Mouse (Mus musculus) neural tube, embryonic 15.5 days (tissue): Measurements from ENCODE around the gene Tcf20. TPM values are rescaled to one million over a fixed set of nuclear protein-coding genes. Genes with fewer than 3 reads are reported as not detected.

Source experiments
- ATAC-seq: fragments of 200-750 bp; cut with Nextera tagmentation; 2 replicates; pipeline ENCODE4 v1.8.0; 2017; ENCODE audit warnings: mild to moderate bottlenecking, moderate TSS enrichment, moderate library complexity; ENCODE audit not compliant: low FRiP score
- H3K27ac ChIP-seq: fragments of 300-500 bp; sonication (generic); replicated peaks from 2 replicates; pipeline ENCODE4 v1.5.1; 2015; ENCODE audit warnings: mild to moderate bottlenecking, inconsistent platforms
- H3K27me3 ChIP-seq: fragments of 300-500 bp; sonication (generic); replicated peaks from 2 replicates; pipeline ENCODE4 v1.6.1; 2015; ENCODE audit warnings: inconsistent platforms
- H3K36me3 ChIP-seq: fragments of 300-500 bp; sonication (generic); 2 replicates; pipeline ENCODE4 v1.6.1; 2015; ENCODE audit warnings: inconsistent platforms
- H3K4me1 ChIP-seq: fragments of 300-500 bp; sonication (generic); 2 replicates; pipeline ENCODE4 v1.6.1; 2015; ENCODE audit warnings: inconsistent platforms
- H3K4me2 ChIP-seq: fragments of 300-500 bp; sonication (generic); 2 replicates; pipeline ENCODE4 v1.6.1; 2015; ENCODE audit warnings: inconsistent platforms, mild to moderate bottlenecking, moderate library complexity
- H3K4me3 ChIP-seq: fragments of 300-500 bp; sonication (generic); replicated peaks from 2 replicates; pipeline ENCODE4 v1.5.1; 2015; ENCODE audit warnings: mild to moderate bottlenecking, inconsistent platforms
- H3K9ac ChIP-seq: fragments of 300-500 bp; sonication (generic); replicated peaks from 2 replicates; pipeline ENCODE4 v1.6.1; 2015; ENCODE audit warnings: mild to moderate bottlenecking, inconsistent platforms
- H3K9me3 ChIP-seq: fragments of 300-500 bp; sonication (generic); replicated peaks from 2 replicates; pipeline ENCODE4 v1.6.1; 2016; ENCODE audit warnings: inconsistent platforms
- WGBS: fragments of 180-500 bp; shearing (Covaris S2); methylation state at CpG from one replicate; pipeline ENCODE4 v1.1.7; 2015; ENCODE audit warnings: mixed read lengths; 5-methylcytosine and 5-hydroxymethylcytosine counted together
- polyA plus RNA-seq: library from polyadenylated mRNA; unstranded; fragments of >200 nt; fragmentation: Nextera tagmentation; extraction: Ambion mirVana; gene quantifications from 2 replicates; pipeline ENCODE4 v1.2.1, GENCODE M21; 2015

Tcf20 gene
- polyA plus RNA-seq, 1 experiment from 2014 or later: 11.2 TPM

DNA sequence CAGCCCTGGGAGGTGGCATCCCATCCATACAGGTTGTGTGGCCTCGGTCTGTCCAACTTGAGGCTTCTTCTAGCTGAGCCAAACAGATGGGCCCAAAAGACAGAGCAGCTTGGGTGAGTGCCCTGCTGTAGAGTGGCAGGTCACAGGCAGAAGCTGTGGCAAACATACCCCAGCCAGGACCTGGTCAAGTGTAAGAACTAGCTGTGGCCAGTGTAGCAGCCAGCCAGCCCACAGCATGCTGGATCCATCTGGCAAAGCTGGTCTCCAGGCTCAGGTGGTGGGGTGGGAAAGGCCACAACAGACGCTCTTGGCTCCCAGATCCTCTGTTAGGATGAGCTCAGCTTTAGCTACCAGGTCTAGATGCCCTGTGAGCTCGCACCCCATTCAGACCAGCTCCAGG is 31.4 kb downstream of the Tcf20 start:
- Histone ChIP-seq H3K4me1 (peaks cover 95% of the 10 kb centered on the region), H3K9ac (no peak overlapping the region), H3K9me3 (no peaks in the 10 kb centered on the region), H3K4me3 (no peak overlapping the region), H3K36me3 (no peaks in the 10 kb centered on the region), H3K27me3 (peaks cover 35% of the 10 kb centered on the region), H3K27ac (no peak overlapping the region), H3K4me2 (no peak overlapping the region)
- WGBS: 83% methylated on average over 3 of the region's 3 CpGs
- ATAC-seq: no peak

DNA sequence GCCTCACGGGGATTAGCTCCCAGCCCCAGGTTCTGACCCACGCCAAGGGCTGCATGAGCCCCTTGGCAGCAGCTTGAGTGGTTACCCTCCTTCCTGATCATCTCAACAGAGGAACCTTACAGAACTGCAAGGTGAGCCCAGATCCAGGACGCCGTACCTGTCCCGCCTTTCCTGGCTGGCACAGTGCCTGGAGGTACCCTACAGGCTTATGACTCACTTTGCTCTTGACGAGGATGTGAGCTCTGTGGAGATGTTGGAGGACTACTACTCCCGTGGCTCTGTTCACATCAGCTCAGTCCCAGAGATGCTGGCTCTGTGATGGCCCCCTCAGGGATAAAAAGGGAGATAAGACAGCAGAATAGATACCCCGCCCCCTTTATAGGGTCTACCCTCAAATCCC is 32.4 kb downstream of the Tcf20 start:
- H3K4me2 ChIP-seq: no peak overlapping the region
- no peak for ATAC-seq
- H3K36me3 ChIP-seq: no peaks in the 10 kb centered on the region
- H3K9ac ChIP-seq: no peak overlapping the region
- 83% methylated on average over 8 of the region's 8 CpGs for WGBS
- peaks cover 95% of the 10 kb centered on the region for H3K4me1 ChIP-seq
- no peaks in the 10 kb centered on the region for H3K9me3 ChIP-seq
- no peak overlapping the region for H3K27ac ChIP-seq
- H3K27me3 ChIP-seq: peaks cover 45% of the 10 kb centered on the region
- H3K4me3 ChIP-seq: no peak overlapping the region

DNA sequence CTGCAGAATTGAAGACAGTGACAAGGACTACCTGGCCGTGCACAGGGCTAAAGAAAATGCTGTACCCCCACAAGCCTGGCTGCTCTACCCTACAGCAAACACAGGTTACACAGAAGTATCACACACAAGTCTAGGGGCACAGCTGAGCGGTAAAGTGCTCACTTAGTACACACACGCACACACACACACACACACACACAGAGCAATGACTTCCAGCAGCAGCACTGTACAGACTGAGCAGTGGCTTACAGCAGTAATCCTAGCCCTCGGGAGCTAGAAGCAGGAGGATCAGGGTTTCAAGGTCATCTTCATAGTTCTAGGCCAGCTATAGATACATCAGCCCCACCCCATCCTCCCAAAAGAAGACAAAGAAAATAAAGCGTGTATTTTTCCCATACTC is 33.6 kb downstream of the Tcf20 start:
- H3K27ac ChIP-seq: no peak overlapping the region
- WGBS: 72% methylated on average over 5 of the region's 5 CpGs
- no peaks in the 10 kb centered on the region for H3K36me3 ChIP-seq
- peaks cover 50% of the 10 kb centered on the region for H3K27me3 ChIP-seq
- no peaks in the 10 kb centered on the region for H3K9me3 ChIP-seq
- no peak for ATAC-seq
- peaks cover 93% of the 10 kb centered on the region for H3K4me1 ChIP-seq
- no peak overlapping the region for H3K4me2 ChIP-seq
- no peak overlapping the region for H3K9ac ChIP-seq
- no peak overlapping the region for H3K4me3 ChIP-seq

DNA sequence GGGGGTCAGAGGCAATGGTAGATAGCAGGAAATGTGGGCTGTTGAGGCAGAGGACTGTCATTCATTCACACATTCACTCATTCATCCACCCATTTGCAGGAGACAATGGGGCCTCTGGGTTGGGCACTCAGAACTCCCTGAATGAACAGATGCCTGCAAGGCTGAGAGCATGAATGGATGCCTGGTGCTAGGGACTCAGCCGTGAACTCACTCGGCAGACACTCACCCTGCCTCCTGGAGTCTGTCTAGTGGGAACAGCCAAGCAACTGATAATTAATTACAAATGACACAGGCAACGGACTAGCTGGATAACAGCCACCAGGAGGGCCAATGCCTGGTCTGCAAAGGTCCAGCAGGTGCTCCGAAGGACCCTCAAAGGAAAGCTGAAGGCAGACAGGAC is 34.6 kb downstream of the Tcf20 start:
- WGBS: 17% methylated on average over 4 of the region's 4 CpGs
- Histone ChIP-seq H3K27me3 (peaks cover 57% of the 10 kb centered on the region), H3K27ac (no peak overlapping the region), H3K4me1 (peaks cover 88% of the 10 kb centered on the region), H3K9me3 (no peaks in the 10 kb centered on the region), H3K9ac (no peak overlapping the region), H3K4me3 (no peak overlapping the region), H3K36me3 (no peaks in the 10 kb centered on the region), H3K4me2 (no peak overlapping the region)
- no peak for ATAC-seq

DNA sequence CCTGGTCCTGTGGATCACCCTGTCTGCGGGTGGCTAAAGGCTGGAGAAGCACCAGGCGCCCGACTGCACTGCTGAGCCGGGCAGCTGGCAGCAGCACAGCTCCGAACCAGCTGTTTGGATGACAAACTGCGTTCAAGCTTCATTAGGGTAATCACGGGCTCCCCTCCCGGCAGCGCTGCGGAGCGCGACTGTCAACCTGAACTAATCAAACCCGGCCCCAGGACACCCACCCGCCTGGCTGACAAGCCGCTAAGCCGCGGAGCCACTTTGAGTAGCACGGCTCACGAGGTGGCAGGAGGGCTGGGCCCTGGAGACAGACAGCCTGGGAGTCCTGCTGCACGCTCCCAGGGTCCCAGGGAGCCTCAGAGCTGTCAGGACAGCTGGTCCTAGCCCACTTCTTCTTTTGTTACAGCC is 35.4 kb downstream of the Tcf20 start:
- WGBS: 6% methylated on average over 20 of the region's 20 CpGs
- peaks cover 80% of the 10 kb centered on the region for H3K4me1 ChIP-seq
- no peaks in the 10 kb centered on the region for H3K9me3 ChIP-seq
- H3K27ac ChIP-seq: peak overlapping the region; percentile 54; the same call in 1 of the 2 replicates
- H3K4me2 ChIP-seq: peak overlapping the region; percentile 29
- H3K9ac ChIP-seq: no peak overlapping the region; the same call in 1 of the 2 replicates
- no peak for ATAC-seq
- peaks cover 58% of the 10 kb centered on the region for H3K27me3 ChIP-seq
- H3K36me3 ChIP-seq: no peaks in the 10 kb centered on the region
- H3K4me3 ChIP-seq: no peak overlapping the region

DNA sequence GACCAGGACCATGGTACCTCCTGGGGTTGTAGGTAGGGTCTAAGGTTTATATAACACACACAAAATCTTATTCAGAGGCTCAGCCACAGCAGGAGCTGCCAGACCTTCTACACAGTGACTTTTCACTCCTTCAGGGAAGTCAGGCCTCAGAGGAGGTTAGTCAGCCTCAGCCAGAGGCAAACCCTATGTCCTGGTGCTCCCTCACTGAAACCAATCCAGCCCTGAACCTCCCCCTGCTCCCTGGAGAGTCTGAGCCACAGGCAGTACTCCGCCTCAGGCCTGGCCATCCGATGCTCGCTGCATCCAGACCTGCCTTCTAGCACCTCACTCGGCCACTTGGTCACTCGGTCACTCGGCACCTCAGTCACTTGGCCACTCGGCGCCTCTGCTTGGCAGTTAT is 37.4 kb downstream of the Tcf20 start:
- Histone ChIP-seq H3K9ac (no peak overlapping the region), H3K9me3 (no peaks in the 10 kb centered on the region), H3K4me2 (no peak overlapping the region), H3K4me1 (peaks cover 74% of the 10 kb centered on the region), H3K4me3 (no peak overlapping the region), H3K36me3 (no peaks in the 10 kb centered on the region), H3K27me3 (peaks cover 52% of the 10 kb centered on the region), H3K27ac (no peak overlapping the region)
- ATAC-seq: no peak
- 30% methylated on average over 8 of the region's 8 CpGs for WGBS

DNA sequence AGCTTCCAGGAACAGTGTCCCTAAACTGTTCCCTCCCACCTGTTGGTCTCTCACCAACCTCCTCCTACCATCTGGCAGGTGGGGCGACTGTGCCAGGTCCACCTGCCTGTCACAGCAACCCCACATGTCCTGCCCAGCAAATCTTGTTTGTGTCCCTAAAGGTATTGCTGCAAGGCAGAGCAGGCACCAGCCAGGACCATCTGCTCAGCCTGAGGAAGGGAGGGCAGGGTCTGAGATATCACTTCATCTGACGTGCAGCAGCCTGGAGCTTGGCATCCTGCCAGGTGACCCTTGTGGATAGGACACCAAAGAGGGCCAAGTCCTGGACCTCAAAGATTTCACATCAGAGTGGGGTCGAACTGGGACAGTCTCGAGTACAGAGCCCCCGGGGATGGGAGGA is 40.2 kb downstream of the Tcf20 start:
- Histone ChIP-seq H3K9ac (no peak overlapping the region), H3K4me3 (no peak overlapping the region), H3K4me2 (no peak overlapping the region), H3K27me3 (peaks cover 39% of the 10 kb centered on the region), H3K4me1 (peaks cover 74% of the 10 kb centered on the region), H3K27ac (no peak overlapping the region), H3K36me3 (no peaks in the 10 kb centered on the region), H3K9me3 (no peaks in the 10 kb centered on the region)
- ATAC-seq: no peak
- WGBS: 71% methylated on average over 5 of the region's 5 CpGs

DNA sequence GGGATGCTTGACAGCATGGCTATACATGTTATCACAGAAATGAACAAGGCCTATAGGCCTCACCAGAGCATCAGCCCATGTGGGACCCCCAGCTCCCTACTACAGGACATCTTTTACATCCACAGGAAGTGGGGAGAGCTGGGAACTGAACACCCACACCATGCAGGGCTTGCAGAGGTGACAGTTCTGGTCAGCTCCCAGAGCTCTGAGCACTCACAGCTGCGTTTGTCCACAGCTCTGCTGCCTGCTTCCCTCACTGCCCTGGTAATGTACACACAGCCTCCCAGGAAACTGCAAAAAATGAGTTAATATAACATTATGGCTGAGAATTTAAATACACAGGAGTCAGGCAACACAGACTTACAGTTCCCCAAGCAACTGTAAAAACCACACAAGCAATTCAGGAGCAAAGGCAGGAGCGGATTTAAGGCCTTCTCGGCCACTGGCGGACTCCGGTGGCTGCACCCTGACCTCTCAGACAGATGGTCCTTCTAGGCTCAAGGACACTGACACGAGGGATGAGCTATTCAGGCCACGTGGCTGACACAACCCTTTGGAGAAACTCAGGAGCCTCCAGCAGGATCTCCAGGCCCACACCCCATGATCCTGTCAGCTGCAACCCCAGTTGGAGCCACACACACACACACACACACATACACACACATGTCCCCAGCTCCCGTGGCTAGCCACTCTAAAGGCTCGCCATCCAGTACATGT is 43.0 kb downstream of the Tcf20 start:
- 53% methylated on average over 9 of the region's 9 CpGs for WGBS
- no peak for ATAC-seq

DNA sequence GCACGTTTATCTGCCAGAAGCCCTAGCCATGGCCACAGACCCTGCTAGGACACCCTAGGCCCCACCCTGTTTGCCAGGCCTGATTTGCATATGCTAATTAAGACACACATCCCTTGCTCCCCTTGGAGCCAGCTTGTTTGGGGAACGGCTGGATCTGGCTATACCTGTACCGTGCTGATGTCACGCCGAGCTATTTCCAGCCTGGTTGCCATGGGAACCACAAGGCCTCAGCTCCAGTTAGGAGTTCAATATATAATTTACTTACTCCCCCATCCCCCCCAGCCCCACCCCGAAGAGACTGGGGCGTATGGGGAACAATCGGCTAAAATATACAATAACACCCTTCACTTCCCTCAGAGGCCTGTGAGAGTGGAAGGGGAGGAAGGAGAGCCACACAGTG is 45.9 kb downstream of the Tcf20 start:
- Histone ChIP-seq H3K36me3 (no peaks in the 10 kb centered on the region), H3K9me3 (no peaks in the 10 kb centered on the region), H3K27ac (peak overlapping the region; percentile 60), H3K4me2 (peak overlapping the region; percentile 19; the same call in 1 of the 2 replicates), H3K9ac (0 out of 2 replicates have a peak overlapping the region, but pooled peaks have one; percentile 2), H3K4me1 (peaks cover 85% of the 10 kb centered on the region), H3K27me3 (peaks cover 7% of the 10 kb centered on the region; the same call in 1 of the 2 replicates), H3K4me3 (no peak overlapping the region)
- 23% methylated on average over 8 of the region's 8 CpGs for WGBS
- ATAC-seq: peak; percentile 36; the same call in 1 of the 2 replicates

More for the DNA sequence above, 43.0 kb downstream of the Tcf20 start:
- peaks cover 19% of the 10 kb centered on the region for H3K27me3 ChIP-seq
- H3K9me3 ChIP-seq: no peaks in the 10 kb centered on the region
- H3K9ac ChIP-seq: no peak overlapping the region
- H3K4me2 ChIP-seq: no peak overlapping the region
- no peak overlapping the region for H3K27ac ChIP-seq
- no peak overlapping the region for H3K4me3 ChIP-seq
- peaks cover 74% of the 10 kb centered on the region for H3K4me1 ChIP-seq
- H3K36me3 ChIP-seq: no peaks in the 10 kb centered on the region

DNA sequence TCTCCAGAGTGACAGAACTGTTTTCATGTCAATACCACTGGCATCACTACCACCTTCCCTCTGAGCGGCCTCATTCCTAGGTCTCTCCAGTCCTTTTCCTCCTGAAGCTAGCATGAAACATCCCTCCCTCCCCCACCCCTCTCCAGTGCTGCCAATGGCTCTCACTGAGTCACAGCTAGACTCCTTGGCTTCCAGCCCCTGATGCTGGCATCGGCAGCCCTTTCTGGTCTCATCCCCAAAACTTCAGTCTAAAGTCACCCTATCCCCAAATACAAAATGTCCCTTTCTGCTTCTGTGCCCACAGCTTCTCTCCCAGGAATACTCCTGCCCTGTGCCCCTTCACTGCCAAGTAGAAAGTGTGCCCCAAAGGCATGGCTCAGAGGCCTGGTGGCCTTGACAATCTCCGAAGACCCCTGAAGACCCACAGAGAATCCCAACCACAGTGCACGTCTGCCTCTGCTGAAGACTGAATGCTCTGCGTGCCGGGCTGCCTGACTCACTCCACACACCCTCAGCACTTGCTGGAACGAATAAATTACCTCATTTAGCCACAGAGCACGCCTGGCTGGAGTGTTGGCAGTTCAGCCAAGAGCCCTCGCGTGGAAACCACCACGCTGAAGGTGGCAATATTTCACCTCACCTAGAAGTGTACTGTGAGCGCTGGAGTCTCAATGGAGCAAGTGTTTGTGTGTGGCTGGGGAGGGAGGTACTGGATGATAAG is 47.0 kb downstream of the Tcf20 start:
- H3K4me2 ChIP-seq: no peak overlapping the region
- H3K9me3 ChIP-seq: no peaks in the 10 kb centered on the region
- no peaks in the 10 kb centered on the region for H3K36me3 ChIP-seq
- H3K4me3 ChIP-seq: no peak overlapping the region
- no peak for ATAC-seq
- H3K27me3 ChIP-seq: 0 out of 2 replicates have a peak, but pooled peaks cover 4% of the 10 kb centered on the region
- peaks cover 92% of the 10 kb centered on the region for H3K4me1 ChIP-seq
- 29% methylated on average over 12 of the region's 12 CpGs for WGBS
- H3K27ac ChIP-seq: peak overlapping the region; percentile 60
- no peak overlapping the region for H3K9ac ChIP-seq

DNA sequence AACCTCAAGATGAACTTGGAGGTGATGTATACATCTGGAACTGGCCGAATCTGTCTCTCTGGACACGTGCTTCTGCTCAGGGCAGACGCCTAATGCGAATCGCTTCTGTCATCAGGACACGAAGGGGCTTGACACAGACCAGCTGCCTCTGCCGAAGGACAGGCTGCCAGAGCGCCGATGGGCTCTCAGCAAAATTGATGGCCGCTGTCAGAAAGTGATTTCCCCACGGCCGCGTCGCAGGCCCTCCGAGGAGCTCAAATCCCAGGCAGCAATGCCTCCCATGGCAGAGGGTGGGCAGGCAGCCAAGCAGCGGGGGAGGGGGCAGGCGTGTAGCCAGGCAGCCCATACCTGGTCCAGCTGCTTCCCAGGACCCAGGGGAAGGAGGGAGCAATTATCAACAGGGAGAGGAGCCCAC is 49.5 kb downstream of the Tcf20 start:
- H3K27ac ChIP-seq: peak overlapping the region; percentile 39
- H3K27me3 ChIP-seq: 0 out of 2 replicates have a peak, but pooled peaks cover 4% of the 10 kb centered on the region
- 0 out of 2 replicates have a peak, but pooled peaks have one; percentile 9 for ATAC-seq
- H3K4me2 ChIP-seq: peak overlapping the region; percentile 25
- H3K4me3 ChIP-seq: no peak overlapping the region
- 0 out of 2 replicates have a peak overlapping the region, but pooled peaks have one; percentile 1 for H3K9ac ChIP-seq
- H3K36me3 ChIP-seq: no peaks in the 10 kb centered on the region
- 11% methylated on average over 17 of the region's 17 CpGs for WGBS
- H3K9me3 ChIP-seq: no peaks in the 10 kb centered on the region
- peaks cover 94% of the 10 kb centered on the region for H3K4me1 ChIP-seq
